Mouse (Mus musculus): ENCODE measurements around the gene Fam118a.

Fam118a gene

DNA sequence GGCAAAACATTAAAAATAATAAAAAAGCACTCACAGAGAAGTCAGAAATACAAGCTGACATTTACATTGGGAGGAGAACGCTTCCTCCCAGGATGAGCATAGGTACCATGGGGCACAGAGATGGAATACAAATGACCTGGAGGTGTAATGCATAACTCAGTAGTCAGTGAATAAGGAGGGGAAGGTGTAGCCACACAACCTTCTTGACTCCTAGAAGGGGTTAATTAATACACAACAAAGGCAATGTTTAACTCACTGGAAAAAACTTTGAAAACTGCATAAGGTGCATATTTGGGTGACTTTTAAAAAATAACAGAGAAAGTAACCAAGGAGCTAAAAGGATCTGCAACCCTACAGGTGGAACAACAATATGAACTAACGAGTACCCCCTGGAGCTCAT, 43.9 kb downstream of the Fam118a start:
- DNase-seq (ENCODE audit: low spot score), result no peak

DNA sequence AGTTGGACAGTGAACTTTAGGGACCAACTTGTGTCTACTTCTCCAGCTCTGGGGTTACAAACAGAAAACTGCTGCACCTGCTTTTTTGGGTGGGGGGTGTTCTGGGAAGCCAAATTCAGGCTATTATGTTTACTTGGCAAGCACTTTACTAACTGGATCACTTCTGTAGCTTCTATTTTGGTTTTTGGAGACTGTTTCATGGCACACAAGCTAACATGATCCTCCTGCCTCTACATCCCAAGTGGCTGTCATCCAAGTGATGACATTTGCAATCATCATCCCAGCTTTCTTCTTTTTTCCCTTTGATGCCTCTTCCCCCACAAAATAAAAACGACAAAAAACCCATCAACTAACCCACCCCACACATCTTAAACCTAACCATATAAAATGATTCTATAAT, 56.9 kb downstream of the Fam118a start:
- DNase-seq (ENCODE audit: low spot score), result no peak
